Mouse (Mus musculus): ENCODE measurements at regions not wholly inside any gene's neighbourhood (a gene's known extent, or its start where the extent isn't known, plus 50 kb on each side); places are given as distances from the start of the nearest gene placed in this dataset.
"Not testable (repeated sequence)": the region's sequence is repeated elsewhere in the genome, so short reads cannot be mapped to it uniquely, and the experiment has no call there.

DNA sequence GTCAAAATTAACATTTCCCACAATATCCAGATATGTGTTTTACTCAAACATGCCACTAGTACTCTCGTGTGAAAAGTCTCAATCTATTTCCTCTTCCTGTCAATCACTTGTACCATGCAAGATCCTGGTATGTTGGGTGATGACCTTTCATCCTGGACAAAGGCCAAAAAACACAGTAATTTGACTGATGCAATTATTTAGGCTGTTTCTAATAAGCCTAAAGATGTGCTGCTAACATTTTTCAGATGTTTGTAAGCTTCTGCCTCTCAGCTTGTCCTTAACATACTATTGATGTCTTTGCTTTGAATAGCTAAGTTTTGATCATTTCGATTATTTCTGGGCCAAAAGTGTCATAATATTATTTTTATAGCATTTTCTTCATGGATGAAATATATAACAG lies 418.4 kb upstream of the Arrdc4 start:
- Histone ChIP-seq H3K9me3 (no peaks in the 10 kb centered on the region), H3K4me2 (no peak overlapping the region), H3K36me3 (no peaks in the 10 kb centered on the region), H3K4me3 (no peak overlapping the region), H3K9ac (no peak overlapping the region), H3K27me3 (no peaks in the 10 kb centered on the region), H3K27ac (replicated peaks) (no peak overlapping the region), H3K4me1 (replicated peaks) (no peaks in the 10 kb centered on the region)
- 61% methylated on average over 2 of the region's 2 CpGs for WGBS
- ATAC-seq (ENCODE audit: low read depth) = no peak

GRCm38 (mm10) chr7:69161916-69162315 lies 412.9 kb upstream of the Arrdc4 start:
- ATAC-seq (ENCODE audit: low read depth) = no peak
- Histone ChIP-seq H3K36me3 (no peaks in the 10 kb centered on the region), H3K4me2 (no peak overlapping the region), H3K9me3 (no peaks in the 10 kb centered on the region), H3K4me1 (replicated peaks) (no peaks in the 10 kb centered on the region), H3K4me3 (no peak overlapping the region), H3K27me3 (no peaks in the 10 kb centered on the region), H3K27ac (replicated peaks) (no peak overlapping the region), H3K9ac (no peak overlapping the region)
- 73% methylated on average over 4 of the region's 4 CpGs for WGBS

GRCm38 (mm10) chr7:69142351-69142750 lies 393.3 kb upstream of the Arrdc4 start:
- H3K27ac ChIP-seq (replicated peaks) = no peak overlapping the region
- no peaks in the 10 kb centered on the region for H3K36me3 ChIP-seq
- no peak overlapping the region for H3K4me3 ChIP-seq
- no peak overlapping the region for H3K4me2 ChIP-seq
- H3K9ac ChIP-seq = no peak overlapping the region
- WGBS = 87% methylated on average over 3 of the region's 3 CpGs
- no peaks in the 10 kb centered on the region for H3K9me3 ChIP-seq
- no peaks in the 10 kb centered on the region for H3K4me1 ChIP-seq (replicated peaks)
- no peak for ATAC-seq (ENCODE audit: low read depth)
- H3K27me3 ChIP-seq = no peaks in the 10 kb centered on the region

GRCm38 (mm10) chr7:69133441-69133840 lies 384.4 kb upstream of the Arrdc4 start:
- Histone ChIP-seq H3K27ac (replicated peaks) (no peak overlapping the region), H3K4me2 (no peak overlapping the region), H3K9ac (no peak overlapping the region), H3K4me3 (no peak overlapping the region), H3K27me3 (no peaks in the 10 kb centered on the region), H3K9me3 (no peaks in the 10 kb centered on the region), H3K36me3 (no peaks in the 10 kb centered on the region), H3K4me1 (replicated peaks) (no peaks in the 10 kb centered on the region)
- WGBS = 79% methylated on average over 2 of the region's 2 CpGs
- no peak for ATAC-seq (ENCODE audit: low read depth)

DNA sequence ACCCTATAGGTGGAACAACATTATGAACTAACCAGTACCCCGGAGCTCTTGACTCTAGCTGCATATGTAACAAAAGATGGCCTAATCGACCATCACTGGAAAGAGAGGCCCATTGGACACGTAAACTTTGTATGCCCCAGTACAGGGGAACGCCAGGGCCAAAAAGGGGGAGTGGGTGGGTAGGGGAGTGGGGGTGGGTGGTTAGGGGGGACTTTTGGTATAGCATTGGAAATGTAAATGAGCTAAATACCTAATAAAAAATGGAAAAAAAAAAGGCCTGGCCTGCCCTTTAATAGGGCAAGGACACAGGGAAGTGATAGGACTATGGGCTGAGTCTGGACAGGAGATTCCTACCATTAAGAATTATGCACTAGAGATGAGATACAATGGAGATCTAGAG lies 352.7 kb upstream of the Arrdc4 start:
- H3K9me3 ChIP-seq; H3K9ac ChIP-seq; ATAC-seq (ENCODE audit: low read depth); H3K27me3 ChIP-seq; H3K4me3 ChIP-seq; H3K4me2 ChIP-seq; H3K27ac ChIP-seq (replicated peaks); H3K36me3 ChIP-seq: not testable (repeated sequence)
- 100% methylated on average over 2 of the region's 4 CpGs for WGBS
- peaks cover 11% of the 10 kb centered on the region for H3K4me1 ChIP-seq (replicated peaks)

- Histone ChIP-seq H3K36me3 (no peaks in the 10 kb centered on the region), H3K4me2 (no peak overlapping the region), H3K9me3 (no peaks in the 10 kb centered on the region), H3K4me3 (no peak overlapping the region), H3K4me1 (replicated peaks) (peaks cover 11% of the 10 kb centered on the region), H3K9ac (no peak overlapping the region), H3K27ac (replicated peaks) (no peak overlapping the region), H3K27me3 (no peaks in the 10 kb centered on the region)
- 48% methylated on average over 9 of the region's 9 CpGs for WGBS
- ATAC-seq (ENCODE audit: low read depth) = no peak
Measured at GRCm38 (mm10) chr7:69097587-69098095, 348.6 kb upstream of the Arrdc4 start.

DNA sequence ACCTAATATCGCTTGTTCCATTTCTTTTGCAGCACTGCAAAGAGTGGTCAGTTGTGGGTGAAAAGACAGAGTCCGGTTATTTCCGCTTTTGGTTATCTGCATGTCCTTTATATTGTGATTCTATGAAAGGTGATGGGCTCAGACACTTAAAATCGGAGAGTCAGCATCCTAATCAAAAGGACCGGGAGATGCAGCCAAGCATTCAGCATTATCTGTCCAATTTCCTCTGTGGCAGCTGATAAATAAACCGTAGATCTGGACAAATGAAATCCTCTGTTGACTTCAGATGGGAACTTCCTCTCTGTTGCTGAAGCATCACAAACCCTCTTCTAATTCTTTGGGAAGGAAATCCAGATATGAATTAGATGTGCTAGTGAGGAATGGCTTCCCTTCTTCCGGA lies 325.7 kb upstream of the Arrdc4 start:
- H3K4me1 ChIP-seq (replicated peaks) = no peaks in the 10 kb centered on the region
- no peak overlapping the region for H3K27ac ChIP-seq (replicated peaks)
- H3K27me3 ChIP-seq = no peaks in the 10 kb centered on the region
- H3K4me3 ChIP-seq = no peak overlapping the region
- no peaks in the 10 kb centered on the region for H3K36me3 ChIP-seq
- H3K9me3 ChIP-seq = 0 out of 2 replicates have a peak, but pooled peaks cover 4% of the 10 kb centered on the region
- no peak for ATAC-seq (ENCODE audit: low read depth)
- WGBS = 93% methylated on average over 7 of the region's 7 CpGs
- H3K4me2 ChIP-seq = no peak overlapping the region
- H3K9ac ChIP-seq = no peak overlapping the region

GRCm38 (mm10) chr7:69062994-69063393 lies 314.0 kb upstream of the Arrdc4 start:
- H3K4me1 ChIP-seq (replicated peaks) = peaks cover 27% of the 10 kb centered on the region
- 53% methylated on average over 5 of the region's 5 CpGs for WGBS

GRCm38 (mm10) chr7:69062506-69062905 lies 313.5 kb upstream of the Arrdc4 start:
- peak overlapping the region; percentile 50 for H3K27ac ChIP-seq (replicated peaks)
- no peaks in the 10 kb centered on the region for H3K9me3 ChIP-seq
- peaks cover 27% of the 10 kb centered on the region for H3K4me1 ChIP-seq (replicated peaks)
- no peak overlapping the region for H3K9ac ChIP-seq
- no peak overlapping the region for H3K4me2 ChIP-seq
- no peak overlapping the region for H3K4me3 ChIP-seq
- WGBS = 70% methylated on average over 7 of the region's 7 CpGs
- no peaks in the 10 kb centered on the region for H3K36me3 ChIP-seq
- ATAC-seq (ENCODE audit: low read depth) = peak; percentile 42; the same call in 1 of the 2 replicates
- H3K27me3 ChIP-seq = no peaks in the 10 kb centered on the region

More at GRCm38 (mm10) chr7:69062994-69063393, 314.0 kb upstream of the Arrdc4 start:
- Histone ChIP-seq H3K9me3 (no peaks in the 10 kb centered on the region), H3K4me3 (no peak overlapping the region), H3K27me3 (no peaks in the 10 kb centered on the region), H3K4me2 (no peak overlapping the region), H3K36me3 (no peaks in the 10 kb centered on the region), H3K9ac (no peak overlapping the region), H3K27ac (replicated peaks) (peak overlapping the region; percentile 50)
- ATAC-seq (ENCODE audit: low read depth) = peak; percentile 52; the same call in 1 of the 2 replicates

GRCm38 (mm10) chr7:69062094-69062493 lies 313.1 kb upstream of the Arrdc4 start:
- H3K27me3 ChIP-seq = no peaks in the 10 kb centered on the region
- H3K4me3 ChIP-seq = no peak overlapping the region
- H3K9me3 ChIP-seq = no peaks in the 10 kb centered on the region
- H3K9ac ChIP-seq = no peak overlapping the region
- WGBS = 16% methylated on average over 8 of the region's 8 CpGs
- ATAC-seq (ENCODE audit: low read depth) = peak; percentile 95
- peak overlapping the region; percentile 50 for H3K27ac ChIP-seq (replicated peaks)
- no peak overlapping the region for H3K4me2 ChIP-seq
- no peaks in the 10 kb centered on the region for H3K36me3 ChIP-seq
- H3K4me1 ChIP-seq (replicated peaks) = peaks cover 27% of the 10 kb centered on the region

DNA sequence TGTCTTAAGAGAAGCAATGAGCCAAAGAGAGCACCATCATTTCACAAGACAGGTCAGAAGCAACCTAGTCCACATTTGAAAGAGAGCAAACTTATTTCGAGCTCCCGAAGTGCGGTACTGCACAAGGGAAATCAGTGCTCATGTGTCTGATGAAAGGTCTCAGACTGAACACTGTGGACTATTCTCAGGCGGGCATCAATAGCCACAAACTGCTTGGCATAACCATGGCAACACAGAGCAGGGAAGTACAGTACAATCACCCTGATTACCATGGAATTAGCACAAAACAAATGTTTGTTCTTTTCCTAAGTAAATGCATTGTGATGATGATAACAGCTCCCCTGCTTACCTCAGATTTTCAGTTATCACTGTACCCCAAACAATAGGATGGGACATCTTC lies 312.2 kb upstream of the Arrdc4 start:
- H3K4me2 ChIP-seq = no peak overlapping the region
- no peak overlapping the region for H3K9ac ChIP-seq
- H3K27ac ChIP-seq (replicated peaks) = no peak overlapping the region
- no peak for ATAC-seq (ENCODE audit: low read depth)
- no peak overlapping the region for H3K4me3 ChIP-seq
- peaks cover 27% of the 10 kb centered on the region for H3K4me1 ChIP-seq (replicated peaks)
- H3K9me3 ChIP-seq = no peaks in the 10 kb centered on the region
- WGBS = 56% methylated on average over 4 of the region's 4 CpGs
- H3K27me3 ChIP-seq = no peaks in the 10 kb centered on the region
- H3K36me3 ChIP-seq = no peaks in the 10 kb centered on the region

DNA sequence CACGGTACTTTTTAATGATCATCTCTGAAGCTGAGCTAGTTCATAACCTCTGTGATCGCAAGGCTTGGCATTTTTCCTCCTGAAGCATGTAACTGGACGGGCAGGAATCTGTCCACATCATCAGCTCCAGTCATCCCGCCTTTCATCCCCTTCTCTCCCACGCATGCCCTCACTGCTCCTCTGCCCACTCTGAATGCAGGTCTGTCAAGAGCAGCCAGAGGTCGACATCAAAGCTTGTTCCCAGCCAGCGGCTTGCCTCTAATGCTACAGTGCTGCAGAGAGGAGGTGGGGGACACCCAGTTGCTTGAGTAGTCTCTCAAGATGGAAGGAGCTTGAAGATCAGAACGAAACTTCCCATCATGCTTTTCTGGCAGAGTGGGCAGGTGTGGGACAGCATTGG lies 267.5 kb upstream of the Arrdc4 start:
- no peak for ATAC-seq (ENCODE audit: low read depth)
- no peak overlapping the region for H3K4me2 ChIP-seq
- H3K36me3 ChIP-seq = no peaks in the 10 kb centered on the region
- H3K9ac ChIP-seq = no peak overlapping the region
- no peak overlapping the region for H3K4me3 ChIP-seq
- WGBS = 63% methylated on average over 8 of the region's 8 CpGs
- no peak overlapping the region for H3K27ac ChIP-seq (replicated peaks)
- no peaks in the 10 kb centered on the region for H3K9me3 ChIP-seq
- H3K4me1 ChIP-seq (replicated peaks) = 0 out of 2 replicates have a peak, but pooled peaks cover 3% of the 10 kb centered on the region
- no peaks in the 10 kb centered on the region for H3K27me3 ChIP-seq

- Histone ChIP-seq H3K4me2 (no peak overlapping the region), H3K27me3 (no peaks in the 10 kb centered on the region), H3K27ac (replicated peaks) (no peak overlapping the region), H3K36me3 (no peaks in the 10 kb centered on the region), H3K9ac (no peak overlapping the region), H3K9me3 (no peaks in the 10 kb centered on the region), H3K4me3 (no peak overlapping the region), H3K4me1 (replicated peaks) (0 out of 2 replicates have a peak, but pooled peaks cover 3% of the 10 kb centered on the region)
- ATAC-seq (ENCODE audit: low read depth) = no peak
- 89% methylated on average over 4 of the region's 4 CpGs for WGBS
Measured at GRCm38 (mm10) chr7:69015047-69015446, 266.0 kb upstream of the Arrdc4 start.

Data from neural tube, embryonic 13.5 days (tissue).